Mouse (Mus musculus): ENCODE data around the gene Msln. TPM values are rescaled to one million over a fixed set of nuclear protein-coding genes. Genes with fewer than 3 reads are reported as not detected.
A peak's percentile ranks its signal among the peaks of the same experiment; 100 is the strongest.

Msln gene
- polyA plus RNA-seq, 1 experiment from 2014 or later: 13.7 TPM

DNA sequence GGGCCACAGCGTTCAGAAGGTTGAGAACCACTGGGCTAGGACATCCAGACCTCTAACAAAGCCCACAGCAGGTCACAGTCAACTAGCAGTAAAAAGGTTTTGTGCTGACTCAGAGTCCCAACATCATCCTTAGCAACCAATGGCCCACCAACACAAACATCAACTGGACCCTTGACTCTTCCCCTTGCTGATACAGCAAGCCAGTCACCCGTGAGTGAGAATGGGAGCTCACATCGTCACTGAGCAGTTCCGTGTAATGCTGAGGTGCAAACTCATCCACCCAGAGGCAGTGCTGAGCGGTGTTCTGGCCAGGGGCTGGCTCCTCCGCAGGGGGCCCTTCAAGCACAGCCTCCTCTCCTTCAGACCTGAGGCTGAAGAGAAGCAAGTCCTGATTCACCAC lies 28.9 kb downstream of the Msln start:
- no peak for DNase-seq (ENCODE audit: low spot score)

DNA sequence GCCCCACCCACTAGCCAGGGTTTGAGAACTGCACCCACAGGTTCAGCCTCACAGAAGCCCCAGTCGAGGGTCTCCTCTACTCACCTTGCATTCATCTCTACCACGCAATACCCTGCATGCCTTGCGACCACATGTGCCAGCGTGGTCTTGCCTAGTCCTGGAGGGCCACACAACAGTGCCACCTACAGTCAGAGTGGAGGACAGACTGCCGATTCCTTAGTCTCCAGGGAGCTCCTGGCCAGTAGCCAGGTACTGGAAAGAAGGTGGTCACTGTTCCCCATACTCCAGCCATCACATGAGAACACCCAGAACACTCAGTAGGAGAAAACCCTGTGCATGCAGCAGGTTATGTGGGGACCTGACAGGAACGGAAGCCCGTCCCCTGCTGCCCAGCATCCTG lies 30.3 kb downstream of the Msln start:
- DNase-seq (ENCODE audit: low spot score): no peak

DNA sequence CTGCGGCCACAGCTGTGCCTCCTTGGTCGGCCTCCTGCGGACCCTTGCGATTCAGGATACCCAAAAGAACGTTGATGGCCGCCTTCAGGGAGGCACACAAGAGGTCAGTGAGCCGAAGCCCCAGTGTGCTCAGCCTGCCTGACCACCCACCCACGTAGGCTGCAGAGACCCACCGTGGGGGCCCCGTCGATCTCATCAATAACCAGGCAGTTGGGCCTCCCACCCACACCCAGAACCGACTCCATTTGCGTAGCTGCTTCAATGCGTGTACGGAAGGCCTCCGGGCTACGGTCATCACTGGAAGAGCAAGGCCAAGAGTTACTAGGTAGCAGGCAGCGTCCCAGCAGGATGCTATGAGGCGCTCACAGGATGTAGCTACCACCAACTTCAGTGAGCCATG lies 30.7 kb downstream of the Msln start:
- no peak for DNase-seq (ENCODE audit: low spot score)

DNA sequence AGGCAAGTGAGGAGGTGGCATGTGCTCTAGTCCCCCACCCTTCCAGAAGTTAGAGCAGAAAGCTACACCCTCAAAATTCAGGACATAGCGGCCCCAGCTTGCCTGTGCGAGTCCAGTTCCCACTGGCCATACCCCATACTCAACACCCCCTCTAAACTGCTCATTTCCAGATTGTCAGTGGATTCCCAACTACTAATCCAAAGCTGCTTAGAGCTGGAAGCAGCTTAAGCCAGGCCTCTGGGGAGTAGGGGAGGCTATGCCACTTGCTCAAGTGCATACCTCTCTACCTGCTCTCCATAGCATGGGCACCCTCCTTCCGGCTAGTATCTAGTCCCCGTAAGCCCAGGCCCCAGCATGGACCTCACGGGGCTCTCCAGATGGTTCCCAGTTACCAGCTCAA lies 32.7 kb downstream of the Msln start:
- no peak for DNase-seq (ENCODE audit: low spot score)

DNA sequence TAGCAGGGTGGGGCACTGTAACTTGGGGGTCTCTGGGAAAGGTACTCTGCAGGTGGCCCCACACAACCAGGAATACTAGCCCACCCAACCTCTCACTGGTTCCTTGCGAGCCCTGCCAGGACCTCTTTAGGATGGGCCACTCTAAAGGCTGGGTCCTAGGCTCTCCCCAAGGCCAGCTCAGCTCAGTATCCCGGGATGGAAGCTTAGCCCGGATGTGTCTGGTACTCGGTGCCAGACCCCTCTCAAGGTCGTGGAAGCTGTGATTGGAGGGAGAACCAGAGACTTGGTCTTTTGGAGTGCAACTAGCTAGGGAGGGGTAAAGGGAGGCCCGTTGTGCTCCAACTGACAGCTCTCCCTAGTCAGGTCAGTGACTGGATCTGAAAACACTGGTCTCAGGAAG lies 36.5 kb downstream of the Msln start:
- no peak for DNase-seq (ENCODE audit: low spot score)

DNA sequence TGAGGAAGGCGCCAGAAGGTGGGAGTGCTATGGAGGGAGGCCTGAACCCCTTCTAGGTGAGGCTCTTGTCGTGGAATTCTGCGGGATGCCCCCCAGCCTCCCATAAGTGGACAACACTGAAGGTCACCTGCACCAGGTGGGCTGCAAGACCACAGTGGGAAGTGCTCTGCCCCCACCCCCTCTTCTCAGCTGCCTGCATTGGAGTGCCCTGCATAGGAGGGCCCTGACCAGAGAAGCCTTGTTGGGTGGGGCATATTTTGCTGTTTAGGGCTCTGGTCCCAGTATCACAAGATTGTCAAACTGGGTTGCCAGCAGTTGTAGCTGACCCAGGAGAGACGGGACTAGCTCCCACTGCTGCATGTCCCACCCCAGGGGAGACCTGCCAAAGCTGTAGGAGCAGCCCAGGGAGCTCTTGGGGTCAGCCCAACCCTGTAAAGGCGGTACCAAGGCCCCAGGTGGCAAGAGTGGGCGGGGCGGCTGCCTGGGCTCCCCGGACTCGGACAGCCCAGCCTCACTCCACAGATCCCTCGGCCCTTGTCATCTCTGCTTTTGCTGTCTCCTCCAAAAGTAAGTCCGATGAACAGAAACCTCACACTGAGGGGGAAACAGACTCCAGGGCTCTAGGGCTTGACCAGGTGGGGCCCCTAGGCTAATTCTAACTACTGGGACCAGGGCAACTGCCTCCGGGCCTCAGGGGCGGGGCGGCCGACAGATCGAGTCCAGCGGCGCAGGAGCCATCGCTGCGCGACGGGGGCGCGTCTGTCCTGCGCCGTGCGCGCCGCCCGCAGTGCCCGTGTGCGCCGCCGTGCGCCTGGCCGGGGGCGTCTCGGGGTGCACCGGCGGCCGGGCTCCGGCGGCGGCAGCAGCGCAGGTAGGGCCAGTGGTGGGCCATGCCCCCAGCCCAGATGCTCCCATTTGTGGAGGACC lies 37.2 kb downstream of the Msln start, which contains the start of gene Gng13:
TSS of gene Gng13 (plus strand) at position 461 of the 927 bp plus-strand sequence.
- no peak for DNase-seq (ENCODE audit: low spot score)

DNA sequence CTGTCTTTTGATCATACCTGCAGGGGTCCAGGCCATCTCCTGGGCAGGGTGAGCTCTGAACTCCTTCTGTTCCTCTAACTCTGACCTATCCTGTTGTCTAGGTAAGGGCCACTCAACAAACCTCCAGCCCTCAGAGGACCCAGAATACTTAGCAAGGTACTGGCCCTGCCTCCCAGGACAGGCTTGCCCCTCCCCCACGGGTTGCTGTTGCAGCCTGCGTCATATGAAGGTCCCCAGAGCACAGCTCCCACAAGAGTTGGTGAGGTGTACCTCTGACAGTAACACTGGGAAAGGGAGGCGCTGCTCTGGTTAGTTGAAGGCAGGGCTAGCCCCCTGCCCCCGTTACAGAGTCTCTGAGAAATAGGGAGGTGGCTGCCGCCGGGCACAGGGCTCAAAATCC lies 38.0 kb downstream of the Msln start:
- DNase-seq (ENCODE audit: low spot score): no peak

DNA sequence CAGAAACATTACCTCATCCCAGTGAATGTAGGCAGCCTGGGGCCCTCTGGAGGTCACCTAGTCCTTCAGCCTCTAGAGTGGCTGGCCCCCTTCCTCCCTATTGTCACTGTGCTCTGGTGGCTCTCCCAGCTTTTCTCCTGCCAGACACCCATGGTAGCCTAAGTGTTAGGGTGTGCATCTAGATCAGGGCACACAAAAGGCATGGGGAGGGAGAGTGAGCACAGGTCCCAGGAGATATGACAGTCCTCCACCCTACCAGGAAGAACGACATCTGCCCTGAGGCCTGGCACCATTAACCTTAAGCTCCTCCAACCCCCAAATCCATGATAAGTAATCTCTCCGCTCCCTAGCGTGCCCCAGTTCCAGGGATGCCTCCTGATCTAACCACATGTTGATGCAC lies 38.6 kb downstream of the Msln start:
- DNase-seq (ENCODE audit: low spot score): no peak

DNA sequence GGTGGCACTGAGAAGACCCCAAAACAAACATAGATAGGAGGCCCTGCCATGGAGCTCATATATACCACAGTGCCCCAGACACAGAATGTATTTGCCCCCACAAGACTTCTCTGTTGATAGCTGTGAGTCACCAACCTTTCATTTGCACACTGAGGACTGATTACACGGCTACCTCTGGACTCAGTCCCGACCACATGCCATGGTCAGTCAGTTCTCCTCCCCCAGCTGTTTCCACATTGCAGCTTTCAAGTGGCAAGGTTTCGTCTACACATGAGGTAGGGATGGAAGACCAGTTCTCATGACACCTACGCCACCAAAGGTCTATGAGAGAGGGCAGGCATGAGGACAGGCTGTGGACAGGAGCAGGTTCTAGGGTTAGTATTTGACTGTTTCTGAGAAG lies 43.0 kb downstream of the Msln start:
- no peak for DNase-seq (ENCODE audit: low spot score)

DNA sequence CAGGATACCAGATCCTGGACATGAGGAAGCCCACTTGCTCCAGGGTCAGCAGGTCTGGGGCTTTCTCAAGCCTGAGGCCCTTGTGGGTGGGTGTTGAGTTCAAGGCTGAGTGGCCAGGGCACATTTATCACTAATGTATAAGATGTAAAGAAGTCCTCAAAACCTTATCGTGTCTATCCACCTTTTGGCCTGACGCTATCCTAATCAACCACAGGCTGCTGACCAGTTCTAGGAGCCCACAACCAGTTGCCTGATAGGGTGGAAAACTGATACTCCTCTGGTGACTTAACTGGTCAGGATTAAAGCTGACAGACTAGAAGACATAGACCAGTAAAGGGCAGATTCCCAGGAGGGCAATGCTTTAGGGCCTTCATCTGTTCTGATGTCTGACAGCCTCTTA lies 44.2 kb downstream of the Msln start:
- no peak for DNase-seq (ENCODE audit: low spot score)

DNA sequence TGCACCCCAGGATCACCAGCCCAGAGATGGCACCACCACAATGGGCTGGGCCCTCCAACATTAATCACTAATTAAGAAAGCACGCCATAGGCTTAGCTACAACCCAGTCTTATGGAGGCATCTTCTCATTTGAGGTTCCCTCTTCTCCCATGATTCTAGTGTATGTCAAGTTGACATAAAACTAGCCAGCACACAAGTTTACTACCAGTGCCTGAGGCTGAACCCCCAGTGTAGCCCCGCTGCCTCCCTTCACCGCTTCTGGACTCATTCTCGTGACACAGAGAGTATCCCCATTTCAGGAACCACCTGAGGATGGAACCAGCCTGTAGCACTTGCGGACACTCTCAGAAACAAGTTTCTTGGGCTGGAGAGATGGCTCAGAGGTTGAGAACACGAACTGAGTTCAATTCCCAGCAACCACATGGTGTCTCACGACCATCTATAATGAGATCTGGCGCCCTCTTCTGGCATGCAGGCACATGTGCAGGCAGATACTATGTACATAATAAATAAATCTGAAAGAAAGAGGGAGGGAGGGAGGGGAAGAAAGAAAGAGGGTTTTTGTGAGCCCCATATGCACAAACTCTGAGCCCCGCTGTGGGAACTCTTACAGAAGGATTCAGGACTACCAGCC lies 53.2 kb downstream of the Msln start:
- DNase-seq (ENCODE audit: low spot score): peak; percentile 12

Small RNA genes within 50 kb of the gene (microRNA-seq; reads per million reads assigned to microRNA genes)
- gene Gm25083 (ENCODE audit: borderline number of aligned reads) (not detected), gene Mir6966 (ENCODE audit: borderline number of aligned reads) (not detected)

Other genes starting within 250 kb of the Msln start
- 0.23 and 0.26 TPM in 2 replicates for gene Sox8, start 183.7 kb downstream of the Msln start, polyA plus RNA-seq (2015; fragmentation: Nextera tagmentation; extraction: Ambion mirVana)
- 15.5 and 16.1 TPM in 2 replicates for gene Lmf1, start 175.3 kb downstream of the Msln start, polyA plus RNA-seq (2015; fragmentation: Nextera tagmentation; extraction: Ambion mirVana)
- gene Gng13, start 37.2 kb downstream of the Msln start, polyA plus RNA-seq (2015; fragmentation: Nextera tagmentation; extraction: Ambion mirVana): 4.6 and 5.5 TPM in 2 replicates
- gene Chtf18, start 27.0 kb downstream of the Msln start, polyA plus RNA-seq (2015; fragmentation: Nextera tagmentation; extraction: Ambion mirVana): 21.1 and 23.5 TPM in 2 replicates
- gene Rpusd1, start 26.7 kb downstream of the Msln start, polyA plus RNA-seq (2015; fragmentation: Nextera tagmentation; extraction: Ambion mirVana): 16.9 and 18.7 TPM in 2 replicates
- gene Mslnl, start 18.3 kb downstream of the Msln start, polyA plus RNA-seq (2015; fragmentation: Nextera tagmentation; extraction: Ambion mirVana): 0.14 and 0.36 TPM in 2 replicates
- 29.0 and 30.9 TPM in 2 replicates for gene Narfl, start 19.4 kb upstream of the Msln start, polyA plus RNA-seq (2015; fragmentation: Nextera tagmentation; extraction: Ambion mirVana)
- 55.2 and 60.5 TPM in 2 replicates for gene Haghl, start 31.3 kb upstream of the Msln start, polyA plus RNA-seq (2015; fragmentation: Nextera tagmentation; extraction: Ambion mirVana)
- 0.27 and 0.47 TPM in 2 replicates for gene Ccdc78, start 32.2 kb upstream of the Msln start, polyA plus RNA-seq (2015; fragmentation: Nextera tagmentation; extraction: Ambion mirVana)
- gene Fam173a, start 38.5 kb upstream of the Msln start, polyA plus RNA-seq (2015; fragmentation: Nextera tagmentation; extraction: Ambion mirVana): 126 and 131 TPM in 2 replicates
- gene AC134908.4, start 41.3 kb upstream of the Msln start, polyA plus RNA-seq (2015; fragmentation: Nextera tagmentation; extraction: Ambion mirVana): not detected in 2 replicates
- 68.5 and 71.6 TPM in 2 replicates for gene Metrn, start 42.8 kb upstream of the Msln start, polyA plus RNA-seq (2015; fragmentation: Nextera tagmentation; extraction: Ambion mirVana)
- 0.12 TPM in 1 of 2 replicates, not detected in the other for gene Fbxl16, start 54.7 kb upstream of the Msln start, polyA plus RNA-seq (2015; fragmentation: Nextera tagmentation; extraction: Ambion mirVana)
- 25.8 and 27.3 TPM in 2 replicates for gene Wdr24, start 69.2 kb upstream of the Msln start, polyA plus RNA-seq (2015; fragmentation: Nextera tagmentation; extraction: Ambion mirVana)
- gene Jmjd8, start 74.5 kb upstream of the Msln start, polyA plus RNA-seq (2015; fragmentation: Nextera tagmentation; extraction: Ambion mirVana): 28.8 and 32.2 TPM in 2 replicates
- 181 and 191 TPM in 2 replicates for gene Stub1, start 79.0 kb upstream of the Msln start, polyA plus RNA-seq (2015; fragmentation: Nextera tagmentation; extraction: Ambion mirVana)
- gene Rhbdl1, start 82.9 kb upstream of the Msln start, polyA plus RNA-seq (2015; fragmentation: Nextera tagmentation; extraction: Ambion mirVana): 0.38 and 0.45 TPM in 2 replicates
- 1.2 and 1.5 TPM in 2 replicates for gene Gm20683, start 87.4 kb upstream of the Msln start, polyA plus RNA-seq (2015; fragmentation: Nextera tagmentation; extraction: Ambion mirVana)
- 19.7 and 22.6 TPM in 2 replicates for gene Rhot2, start 90.5 kb upstream of the Msln start, polyA plus RNA-seq (2015; fragmentation: Nextera tagmentation; extraction: Ambion mirVana)
- gene Wdr90, start 107.1 kb upstream of the Msln start, polyA plus RNA-seq (2015; fragmentation: Nextera tagmentation; extraction: Ambion mirVana): 9.8 and 10.1 TPM in 2 replicates
- 24.1 and 24.5 TPM in 2 replicates for gene Mcrip2, start 114.4 kb upstream of the Msln start, polyA plus RNA-seq (2015; fragmentation: Nextera tagmentation; extraction: Ambion mirVana)
- 43.5 and 47.0 TPM in 2 replicates for gene Mettl26, start 120.7 kb upstream of the Msln start, polyA plus RNA-seq (2015; fragmentation: Nextera tagmentation; extraction: Ambion mirVana)
- gene Wfikkn1, start 126.5 kb upstream of the Msln start, polyA plus RNA-seq (2015; fragmentation: Nextera tagmentation; extraction: Ambion mirVana): 0.46 and 0.51 TPM in 2 replicates
- gene Rab40c, start 165.3 kb upstream of the Msln start, polyA plus RNA-seq (2015; fragmentation: Nextera tagmentation; extraction: Ambion mirVana): 14.9 and 20.0 TPM in 2 replicates
- 28.8 and 34.6 TPM in 2 replicates for gene Pigq, start 190.6 kb upstream of the Msln start, polyA plus RNA-seq (2015; fragmentation: Nextera tagmentation; extraction: Ambion mirVana)
- 0.36 and 0.46 TPM in 2 replicates for gene Nhlrc4, start 190.6 kb upstream of the Msln start, polyA plus RNA-seq (2015; fragmentation: Nextera tagmentation; extraction: Ambion mirVana)
- not detected in 2 replicates for gene A930017K11Rik, start 198.2 kb upstream of the Msln start, polyA plus RNA-seq (2015; fragmentation: Nextera tagmentation; extraction: Ambion mirVana)
- gene Capn15, start 231.4 kb upstream of the Msln start, polyA plus RNA-seq (2015; fragmentation: Nextera tagmentation; extraction: Ambion mirVana): 15.3 and 17.0 TPM in 2 replicates

All from thymus, postnatal 0 days (tissue).